Mouse (Mus musculus): ENCODE results near the gene Kalrn.

Gene Kalrn

DNA sequence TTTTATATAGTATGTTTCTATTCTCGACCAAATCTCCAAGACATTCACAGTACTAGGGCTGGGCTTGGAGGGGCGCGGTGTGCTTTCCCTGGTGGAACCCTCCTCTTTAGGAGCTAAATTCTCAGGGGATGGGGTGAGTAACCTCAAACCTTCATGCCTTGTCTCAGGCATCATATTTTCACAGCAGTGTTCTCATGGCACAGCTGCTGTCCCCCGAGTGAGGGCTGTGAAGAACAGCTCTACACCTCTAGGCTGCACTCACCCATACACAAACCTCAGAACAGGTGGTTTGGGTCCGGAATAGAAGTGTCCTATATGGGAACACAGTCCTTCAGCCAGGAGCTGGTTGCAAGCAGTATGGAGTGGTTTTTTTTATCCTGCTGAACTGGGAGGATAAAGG lies 245.4 kb downstream of the Kalrn start:
- H3K36me3 ChIP-seq (ENCODE audit: insufficient read depth, low read length) = no peaks in the 10 kb centered on the region
- H3K4me1 ChIP-seq (replicated peaks; ENCODE audit: low read depth, low read length) = no peaks in the 10 kb centered on the region
- no peak overlapping the region for H3K4me3 ChIP-seq (replicated peaks; ENCODE audit: low read length)
- TF ChIP-seq POU5F1 (IDR thresholded peaks at IDR 0.05; ENCODE audit: borderline replicate concordance, low read length) (no peak), NANOG (IDR thresholded peaks at IDR 0.05; ENCODE audit: borderline replicate concordance, low read length) (no peak), CTCF (conservative IDR thresholded peaks at IDR 0.05; ENCODE audit: low read length) (no peak)
- no peaks in the 10 kb centered on the region for H3K27me3 ChIP-seq (ENCODE audit: insufficient read depth, low read length)
- no peaks in the 10 kb centered on the region for H3K9me3 ChIP-seq (ENCODE audit: low read length)

DNA sequence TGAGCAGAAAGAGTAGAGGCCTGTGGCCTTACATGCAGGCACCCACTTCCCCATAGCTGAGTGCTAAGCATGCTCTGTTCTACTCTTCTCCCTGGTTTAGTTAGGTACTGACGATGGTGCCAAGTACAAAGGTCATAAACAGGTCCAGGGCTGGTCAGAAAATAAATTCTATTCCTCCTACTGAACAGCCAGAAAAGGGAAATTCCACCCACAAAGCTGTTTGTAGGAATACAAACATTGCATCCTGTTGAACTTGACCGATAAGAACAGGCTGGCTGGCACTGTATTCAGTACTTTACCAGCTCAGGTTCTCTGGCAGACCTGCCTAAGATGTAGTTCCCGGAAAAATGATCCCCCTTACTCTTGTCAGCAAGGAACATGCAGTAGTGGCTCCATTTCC lies 247.5 kb downstream of the Kalrn start:
- no peaks in the 10 kb centered on the region for H3K27me3 ChIP-seq (ENCODE audit: insufficient read depth, low read length)
- no peaks in the 10 kb centered on the region for H3K9me3 ChIP-seq (ENCODE audit: low read length)
- H3K36me3 ChIP-seq (ENCODE audit: insufficient read depth, low read length) = no peaks in the 10 kb centered on the region
- H3K4me1 ChIP-seq (replicated peaks; ENCODE audit: low read depth, low read length) = no peaks in the 10 kb centered on the region
- no peak overlapping the region for H3K4me3 ChIP-seq (replicated peaks; ENCODE audit: low read length)
- TF ChIP-seq POU5F1 (IDR thresholded peaks at IDR 0.05; ENCODE audit: borderline replicate concordance, low read length) = no peak
- no peak for TF ChIP-seq CTCF (conservative IDR thresholded peaks at IDR 0.05; ENCODE audit: low read length)
- no peak for TF ChIP-seq NANOG (IDR thresholded peaks at IDR 0.05; ENCODE audit: borderline replicate concordance, low read length)

DNA sequence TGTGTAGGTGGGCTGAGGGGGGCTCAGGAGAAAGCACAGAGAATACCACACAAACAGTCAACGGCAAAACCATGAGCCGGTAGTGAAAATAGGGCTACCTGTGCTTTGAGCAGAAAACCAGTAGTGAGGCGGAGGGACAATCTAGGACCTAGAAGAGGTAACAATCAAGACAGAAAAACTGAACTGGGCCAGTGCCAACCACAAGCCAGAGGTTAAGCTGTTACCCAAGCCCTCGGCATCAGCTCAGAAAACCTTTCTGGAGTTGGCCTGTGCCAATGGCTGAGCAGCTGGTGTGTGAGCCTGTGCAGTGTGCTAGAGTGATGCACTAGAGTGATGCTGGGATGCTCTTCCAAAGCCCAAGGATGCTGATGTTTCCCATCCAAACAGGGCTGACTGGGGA lies 248.2 kb downstream of the Kalrn start:
- H3K4me1 ChIP-seq (replicated peaks; ENCODE audit: low read depth, low read length) = no peaks in the 10 kb centered on the region
- H3K4me3 ChIP-seq (replicated peaks; ENCODE audit: low read length) = no peak overlapping the region
- H3K9me3 ChIP-seq (ENCODE audit: low read length) = no peaks in the 10 kb centered on the region
- H3K36me3 ChIP-seq (ENCODE audit: insufficient read depth, low read length) = no peaks in the 10 kb centered on the region
- no peaks in the 10 kb centered on the region for H3K27me3 ChIP-seq (ENCODE audit: insufficient read depth, low read length)
- TF ChIP-seq CTCF (conservative IDR thresholded peaks at IDR 0.05; ENCODE audit: low read length) = no peak
- TF ChIP-seq NANOG (IDR thresholded peaks at IDR 0.05; ENCODE audit: borderline replicate concordance, low read length) = no peak
- no peak for TF ChIP-seq POU5F1 (IDR thresholded peaks at IDR 0.05; ENCODE audit: borderline replicate concordance, low read length)

DNA sequence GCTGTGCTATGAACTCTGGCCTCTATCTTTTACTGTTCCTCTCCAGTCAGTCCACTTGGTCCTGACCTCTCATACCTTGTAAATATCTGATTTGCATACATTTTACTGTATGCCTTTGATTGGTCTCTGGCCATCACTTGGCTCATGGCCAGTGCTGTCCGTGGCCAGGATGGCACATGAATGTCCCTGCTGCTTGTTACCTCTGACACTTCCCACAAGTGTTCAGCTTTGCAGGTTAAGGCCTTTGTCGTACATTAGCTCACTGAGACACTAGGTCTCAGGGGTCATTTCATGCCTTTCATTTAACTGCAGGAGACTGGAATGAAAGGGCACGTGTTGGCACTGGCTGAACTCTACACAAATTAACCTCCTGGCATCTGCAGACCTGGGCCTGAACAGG lies 248.6 kb downstream of the Kalrn start:
- Histone ChIP-seq H3K4me3 (replicated peaks; ENCODE audit: low read length) (no peak overlapping the region), H3K27me3 (ENCODE audit: insufficient read depth, low read length) (no peaks in the 10 kb centered on the region), H3K4me1 (replicated peaks; ENCODE audit: low read depth, low read length) (no peaks in the 10 kb centered on the region), H3K9me3 (ENCODE audit: low read length) (no peaks in the 10 kb centered on the region), H3K36me3 (ENCODE audit: insufficient read depth, low read length) (no peaks in the 10 kb centered on the region)
- TF ChIP-seq POU5F1 (IDR thresholded peaks at IDR 0.05; ENCODE audit: borderline replicate concordance, low read length) = no peak
- no peak for TF ChIP-seq NANOG (IDR thresholded peaks at IDR 0.05; ENCODE audit: borderline replicate concordance, low read length)
- TF ChIP-seq CTCF (conservative IDR thresholded peaks at IDR 0.05; ENCODE audit: low read length) = no peak

GRCm38 (mm10) chr16:34323496-34323895 lies 249.8 kb downstream of the Kalrn start:
- TF ChIP-seq POU5F1 (IDR thresholded peaks at IDR 0.05; ENCODE audit: borderline replicate concordance, low read length) (no peak), NANOG (IDR thresholded peaks at IDR 0.05; ENCODE audit: borderline replicate concordance, low read length) (no peak), CTCF (conservative IDR thresholded peaks at IDR 0.05; ENCODE audit: low read length) (no peak)
- no peak overlapping the region for H3K4me3 ChIP-seq (replicated peaks; ENCODE audit: low read length)
- H3K4me1 ChIP-seq (replicated peaks; ENCODE audit: low read depth, low read length) = no peaks in the 10 kb centered on the region
- no peaks in the 10 kb centered on the region for H3K36me3 ChIP-seq (ENCODE audit: insufficient read depth, low read length)
- H3K27me3 ChIP-seq (ENCODE audit: insufficient read depth, low read length) = no peaks in the 10 kb centered on the region
- no peaks in the 10 kb centered on the region for H3K9me3 ChIP-seq (ENCODE audit: low read length)

DNA sequence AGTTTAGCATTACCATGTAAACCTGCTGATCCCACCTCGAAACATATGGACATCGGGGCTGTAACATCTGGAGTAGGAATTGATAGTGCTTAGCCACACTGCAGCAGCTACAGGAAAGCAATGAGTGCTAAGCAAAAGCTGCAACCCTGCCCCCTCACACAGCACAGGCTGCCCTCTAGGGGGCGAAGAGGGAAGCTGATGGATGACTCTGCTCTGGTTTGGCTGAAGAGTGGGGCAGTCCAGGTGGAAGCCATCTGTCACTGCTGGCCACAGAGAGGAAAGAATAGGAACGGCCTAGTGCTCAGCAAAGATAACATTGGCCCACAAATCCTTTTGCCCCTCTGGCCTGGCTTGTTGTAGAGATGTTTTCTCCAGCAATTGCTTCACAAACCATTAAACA lies 250.8 kb downstream of the Kalrn start:
- TF ChIP-seq CTCF (conservative IDR thresholded peaks at IDR 0.05; ENCODE audit: low read length) (peak; percentile 61), POU5F1 (IDR thresholded peaks at IDR 0.05; ENCODE audit: borderline replicate concordance, low read length) (no peak), NANOG (IDR thresholded peaks at IDR 0.05; ENCODE audit: borderline replicate concordance, low read length) (no peak)
- Histone ChIP-seq H3K4me1 (replicated peaks; ENCODE audit: low read depth, low read length) (no peaks in the 10 kb centered on the region), H3K36me3 (ENCODE audit: insufficient read depth, low read length) (no peaks in the 10 kb centered on the region), H3K9me3 (ENCODE audit: low read length) (no peaks in the 10 kb centered on the region), H3K27me3 (ENCODE audit: insufficient read depth, low read length) (no peaks in the 10 kb centered on the region), H3K4me3 (replicated peaks; ENCODE audit: low read length) (no peak overlapping the region)

DNA sequence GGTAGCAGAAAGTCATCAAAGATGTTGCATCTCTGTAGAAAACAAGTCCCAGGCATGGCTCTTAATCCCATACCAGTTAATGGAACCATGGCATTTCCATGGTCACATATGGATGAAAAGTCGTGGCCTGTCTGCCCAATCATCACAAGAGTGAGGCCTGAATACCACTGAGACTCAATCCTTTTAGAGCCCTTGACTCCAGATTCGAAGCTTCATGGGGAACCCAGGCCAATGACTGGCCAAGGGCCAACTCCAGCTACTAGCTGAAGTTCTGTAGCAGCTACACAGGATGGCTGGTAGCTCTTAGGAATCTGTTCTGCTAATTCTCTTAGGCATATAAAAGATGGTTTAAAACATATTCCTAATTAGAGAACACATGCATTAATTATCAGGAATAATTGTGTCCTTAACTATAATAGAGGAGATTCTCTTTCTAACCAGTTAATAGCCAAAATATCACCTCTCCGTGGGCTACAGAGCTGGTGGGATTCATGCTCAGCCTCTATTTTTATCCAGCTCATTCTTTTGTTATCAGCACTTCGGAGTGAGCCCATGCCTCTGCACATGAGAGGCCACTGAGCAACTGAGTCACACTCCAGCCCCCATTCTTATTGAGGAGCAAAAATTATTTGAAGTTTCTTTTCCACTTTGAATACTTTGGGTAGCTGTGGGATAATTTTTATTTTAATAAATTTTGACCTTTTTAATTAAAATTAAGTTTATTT lies 252.1 kb downstream of the Kalrn start:
- no peaks in the 10 kb centered on the region for H3K36me3 ChIP-seq (ENCODE audit: insufficient read depth, low read length)
- H3K27me3 ChIP-seq (ENCODE audit: insufficient read depth, low read length) = no peaks in the 10 kb centered on the region
- H3K4me1 ChIP-seq (replicated peaks; ENCODE audit: low read depth, low read length) = no peaks in the 10 kb centered on the region
- H3K4me3 ChIP-seq (replicated peaks; ENCODE audit: low read length) = no peak overlapping the region
- TF ChIP-seq NANOG (IDR thresholded peaks at IDR 0.05; ENCODE audit: borderline replicate concordance, low read length) (no peak), POU5F1 (IDR thresholded peaks at IDR 0.05; ENCODE audit: borderline replicate concordance, low read length) (no peak), CTCF (conservative IDR thresholded peaks at IDR 0.05; ENCODE audit: low read length) (no peak)
- no peaks in the 10 kb centered on the region for H3K9me3 ChIP-seq (ENCODE audit: low read length)

- H3K4me3 ChIP-seq (replicated peaks; ENCODE audit: low read length) = no peak overlapping the region
- H3K36me3 ChIP-seq (ENCODE audit: insufficient read depth, low read length) = no peaks in the 10 kb centered on the region
- H3K27me3 ChIP-seq (ENCODE audit: insufficient read depth, low read length) = no peaks in the 10 kb centered on the region
- no peaks in the 10 kb centered on the region for H3K9me3 ChIP-seq (ENCODE audit: low read length)
- TF ChIP-seq POU5F1 (IDR thresholded peaks at IDR 0.05; ENCODE audit: borderline replicate concordance, low read length) (no peak), NANOG (IDR thresholded peaks at IDR 0.05; ENCODE audit: borderline replicate concordance, low read length) (no peak), CTCF (conservative IDR thresholded peaks at IDR 0.05; ENCODE audit: low read length) (no peak)
- no peaks in the 10 kb centered on the region for H3K4me1 ChIP-seq (replicated peaks; ENCODE audit: low read depth, low read length)
Observed at GRCm38 (mm10) chr16:34320023-34320800, 253.1 kb downstream of the Kalrn start.

Data from E14TG2a.4 (cell line).